Mouse (Mus musculus) right cerebral cortex, postnatal 36 days (tissue): Measurements from ENCODE around the gene Otulinl.
A peak's percentile ranks its signal among the peaks of the same experiment; 100 is the strongest.

Experiments used
- DNase-seq, 2 experiments: peaks; one replicate each; pipeline ENCODE4 v3.0.0; 2022; ENCODE audit warnings: low spot score in 2 of 2, mixed read lengths in 1 of 2

The Otulinl gene

GRCm38 (mm10) chr15:27657866-27658265, 23.5 kb downstream of the Otulinl start:
- DNase-seq, result no peak

GRCm38 (mm10) chr15:27656626-27657025, 24.8 kb downstream of the Otulinl start:
- DNase-seq, result no peak

- no peak for DNase-seq
Observed at GRCm38 (mm10) chr15:27655015-27655414, 26.4 kb downstream of the Otulinl start.

GRCm38 (mm10) chr15:27647686-27648085, 33.7 kb downstream of the Otulinl start:
- no peak for DNase-seq

GRCm38 (mm10) chr15:27646665-27647064, 34.7 kb downstream of the Otulinl start:
- DNase-seq, result no peak

GRCm38 (mm10) chr15:27645250-27645649, 36.1 kb downstream of the Otulinl start:
- no peak for DNase-seq

- DNase-seq, result peak in 1 of 2 experiments; percentile 37
Observed at GRCm38 (mm10) chr15:27642895-27643294, 38.5 kb downstream of the Otulinl start.

GRCm38 (mm10) chr15:27641171-27641570, 40.2 kb downstream of the Otulinl start:
- DNase-seq, result no peak

GRCm38 (mm10) chr15:27633941-27634900, 47.2 kb downstream of the Otulinl start:
- no peak for DNase-seq

- peak; percentile 95 for DNase-seq
Observed at GRCm38 (mm10) chr15:27630601-27631383, 50.6 kb downstream of the Otulinl start, which contains the start of gene Otulin. Gene Otulin, minus strand, starts transcription at chr15:27630693.

- DNase-seq, result peak in 1 of 2 experiments; percentile 21
Observed at GRCm38 (mm10) chr15:27629800-27630600, 51.4 kb downstream of the Otulinl start.

GRCm38 (mm10) chr15:27629046-27629445, 52.3 kb downstream of the Otulinl start:
- DNase-seq, result no peak

GRCm38 (mm10) chr15:27627794-27628193, 53.6 kb downstream of the Otulinl start:
- no peak for DNase-seq

- no peak for DNase-seq
Observed at GRCm38 (mm10) chr15:27626314-27626713, 55.1 kb downstream of the Otulinl start.

- DNase-seq, result no peak
Observed at GRCm38 (mm10) chr15:27625890-27626255, 55.5 kb downstream of the Otulinl start.

GRCm38 (mm10) chr15:27625014-27625889, 56.1 kb downstream of the Otulinl start:
- peak in 1 of 2 experiments; percentile 28 for DNase-seq

GRCm38 (mm10) chr15:27623286-27623685, 58.1 kb downstream of the Otulinl start:
- no peak for DNase-seq

GRCm38 (mm10) chr15:27620475-27621185, 60.7 kb downstream of the Otulinl start:
- no peak for DNase-seq

GRCm38 (mm10) chr15:27619683-27620082, 61.7 kb downstream of the Otulinl start:
- DNase-seq, result no peak
